Mouse (Mus musculus): Measurements from ENCODE around the gene Arhgap15. TPM values are rescaled to one million over a fixed set of nuclear protein-coding genes. Genes with fewer than 3 reads are reported as not detected.

The Arhgap15 gene
- total RNA-seq, 1 experiment: not detected

- H3K9ac ChIP-seq (ENCODE audit: insufficient read depth, low read depth, low read length, poor library complexity, severe bottlenecking): no peak overlapping the region
- no peaks in the 10 kb centered on the region for H3K4me1 ChIP-seq (ENCODE audit: control insufficient read depth in 2 of 2, insufficient read depth in 2 of 2, low read length in 2 of 2, poor library complexity in 1 of 2)
- TF ChIP-seq ZC3H11A (IDR thresholded peaks at IDR 0.05; ENCODE audit: borderline replicate concordance, low read depth, low read length) (no peak), HCFC1 (IDR thresholded peaks at IDR 0.05; ENCODE audit: borderline replicate concordance, insufficient read depth, low read length) (no peak), ZNF384 (IDR thresholded peaks at IDR 0.05; ENCODE audit: low read depth, low read length) (no peak), MAFK (IDR thresholded peaks at IDR 0.05; ENCODE audit: insufficient read depth, low read depth, low read length) (no peak), CHD2 (IDR thresholded peaks at IDR 0.05; ENCODE audit: low read depth, low read length) (no peak)
- no peaks in the 10 kb centered on the region for H3K36me3 ChIP-seq (ENCODE audit: control insufficient read depth, insufficient read depth, low read length, poor library complexity, severe bottlenecking)
- H3K27ac ChIP-seq (ENCODE audit: insufficient read depth, low read depth, low read length, poor library complexity, severe bottlenecking): no peak overlapping the region
- H3K9me3 ChIP-seq (ENCODE audit: control insufficient read depth, insufficient read depth, low read depth, low read length): no peaks in the 10 kb centered on the region
- H3K4me3 ChIP-seq (ENCODE audit: insufficient read depth in 1 of 2, low read depth in 1 of 2, low read length in 2 of 2, poor library complexity in 1 of 2, severe bottlenecking in 1 of 2): no peak overlapping the region
- in situ Hi-C loops (cut with MboI; ENCODE audit: low sequenced_read_pairs in 2 of 2, unreplicated experiment in 2 of 2): no loop called here
- no peak for DNase-seq (ENCODE audit: low read depth, low spot score)
These were observed 631.6 kb downstream of the Arhgap15 start for GRCm38 (mm10) chr2:44380225-44380624.

GRCm38 (mm10) chr2:44384541-44384940, 635.9 kb downstream of the Arhgap15 start:
- Histone ChIP-seq H3K9me3 (ENCODE audit: control insufficient read depth, insufficient read depth, low read depth, low read length) (no peaks in the 10 kb centered on the region), H3K36me3 (ENCODE audit: control insufficient read depth, insufficient read depth, low read length, poor library complexity, severe bottlenecking) (no peaks in the 10 kb centered on the region), H3K9ac (ENCODE audit: insufficient read depth, low read depth, low read length, poor library complexity, severe bottlenecking) (no peak overlapping the region), H3K4me3 (ENCODE audit: insufficient read depth in 1 of 2, low read depth in 1 of 2, low read length in 2 of 2, poor library complexity in 1 of 2, severe bottlenecking in 1 of 2) (no peak overlapping the region), H3K27ac (ENCODE audit: insufficient read depth, low read depth, low read length, poor library complexity, severe bottlenecking) (no peak overlapping the region), H3K4me1 (ENCODE audit: control insufficient read depth in 2 of 2, insufficient read depth in 2 of 2, low read length in 2 of 2, poor library complexity in 1 of 2) (no peaks in the 10 kb centered on the region)
- in situ Hi-C loops (cut with MboI; ENCODE audit: low sequenced_read_pairs in 2 of 2, unreplicated experiment in 2 of 2): no loop called here
- DNase-seq (ENCODE audit: low read depth, low spot score): no peak
- TF ChIP-seq HCFC1 (IDR thresholded peaks at IDR 0.05; ENCODE audit: borderline replicate concordance, insufficient read depth, low read length) (no peak), MAFK (IDR thresholded peaks at IDR 0.05; ENCODE audit: insufficient read depth, low read depth, low read length) (no peak), ZNF384 (IDR thresholded peaks at IDR 0.05; ENCODE audit: low read depth, low read length) (no peak), CHD2 (IDR thresholded peaks at IDR 0.05; ENCODE audit: low read depth, low read length) (no peak), ZC3H11A (IDR thresholded peaks at IDR 0.05; ENCODE audit: borderline replicate concordance, low read depth, low read length) (no peak)

GRCm38 (mm10) chr2:44389556-44389955, 640.9 kb downstream of the Arhgap15 start:
- no peak for DNase-seq (ENCODE audit: low read depth, low spot score)
- no peaks in the 10 kb centered on the region for H3K36me3 ChIP-seq (ENCODE audit: control insufficient read depth, insufficient read depth, low read length, poor library complexity, severe bottlenecking)
- H3K9me3 ChIP-seq (ENCODE audit: control insufficient read depth, insufficient read depth, low read depth, low read length): no peaks in the 10 kb centered on the region
- H3K27ac ChIP-seq (ENCODE audit: insufficient read depth, low read depth, low read length, poor library complexity, severe bottlenecking): no peak overlapping the region
- TF ChIP-seq ZC3H11A (IDR thresholded peaks at IDR 0.05; ENCODE audit: borderline replicate concordance, low read depth, low read length) (no peak), ZNF384 (IDR thresholded peaks at IDR 0.05; ENCODE audit: low read depth, low read length) (no peak), CHD2 (IDR thresholded peaks at IDR 0.05; ENCODE audit: low read depth, low read length) (no peak), MAFK (IDR thresholded peaks at IDR 0.05; ENCODE audit: insufficient read depth, low read depth, low read length) (no peak), HCFC1 (IDR thresholded peaks at IDR 0.05; ENCODE audit: borderline replicate concordance, insufficient read depth, low read length) (no peak)
- H3K4me1 ChIP-seq (ENCODE audit: control insufficient read depth in 2 of 2, insufficient read depth in 2 of 2, low read length in 2 of 2, poor library complexity in 1 of 2): no peaks in the 10 kb centered on the region
- no peak overlapping the region for H3K4me3 ChIP-seq (ENCODE audit: insufficient read depth in 1 of 2, low read depth in 1 of 2, low read length in 2 of 2, poor library complexity in 1 of 2, severe bottlenecking in 1 of 2)
- in situ Hi-C loops (cut with MboI; ENCODE audit: low sequenced_read_pairs in 2 of 2, unreplicated experiment in 2 of 2): no loop called here
- H3K9ac ChIP-seq (ENCODE audit: insufficient read depth, low read depth, low read length, poor library complexity, severe bottlenecking): no peak overlapping the region

- in situ Hi-C loops (cut with MboI; ENCODE audit: low sequenced_read_pairs in 2 of 2, unreplicated experiment in 2 of 2): no loop called here
- H3K9ac ChIP-seq (ENCODE audit: insufficient read depth, low read depth, low read length, poor library complexity, severe bottlenecking): no peak overlapping the region
- no peaks in the 10 kb centered on the region for H3K9me3 ChIP-seq (ENCODE audit: control insufficient read depth, insufficient read depth, low read depth, low read length)
- H3K36me3 ChIP-seq (ENCODE audit: control insufficient read depth, insufficient read depth, low read length, poor library complexity, severe bottlenecking): no peaks in the 10 kb centered on the region
- no peaks in the 10 kb centered on the region for H3K4me1 ChIP-seq (ENCODE audit: control insufficient read depth in 2 of 2, insufficient read depth in 2 of 2, low read length in 2 of 2, poor library complexity in 1 of 2)
- DNase-seq (ENCODE audit: low read depth, low spot score): no peak
- TF ChIP-seq CHD2 (IDR thresholded peaks at IDR 0.05; ENCODE audit: low read depth, low read length) (no peak), HCFC1 (IDR thresholded peaks at IDR 0.05; ENCODE audit: borderline replicate concordance, insufficient read depth, low read length) (no peak), ZNF384 (IDR thresholded peaks at IDR 0.05; ENCODE audit: low read depth, low read length) (no peak), ZC3H11A (IDR thresholded peaks at IDR 0.05; ENCODE audit: borderline replicate concordance, low read depth, low read length) (no peak), MAFK (IDR thresholded peaks at IDR 0.05; ENCODE audit: insufficient read depth, low read depth, low read length) (no peak)
- no peak overlapping the region for H3K4me3 ChIP-seq (ENCODE audit: insufficient read depth in 1 of 2, low read depth in 1 of 2, low read length in 2 of 2, poor library complexity in 1 of 2, severe bottlenecking in 1 of 2)
- no peak overlapping the region for H3K27ac ChIP-seq (ENCODE audit: insufficient read depth, low read depth, low read length, poor library complexity, severe bottlenecking)
These were observed 645.2 kb downstream of the Arhgap15 start for GRCm38 (mm10) chr2:44393789-44394188.
